Mouse (Mus musculus) olfactory bulb, adult 2 months (tissue): ENCODE data around the gene Smad6.

Experiments
- CTCF ChIP-seq: fragments of 200-500 bp; IDR thresholded peaks from 2 replicates; pipeline ENCODE4 v1.5.1; 2012; ENCODE audit warnings: low read depth, mild to moderate bottlenecking, low read length, moderate library complexity; ENCODE audit not compliant: insufficient read depth
- POLR2A ChIP-seq: fragments of 200-500 bp; IDR thresholded peaks from 2 replicates; pipeline ENCODE4 v1.6.1; 2012; ENCODE audit warnings: mild to moderate bottlenecking, low read depth, low read length, moderate library complexity; ENCODE audit not compliant: insufficient read depth

- no peak for TF ChIP-seq CTCF
- no peak for TF ChIP-seq POLR2A
Measured at GRCm38 (mm10) chr9:63919708-63920107, 102.2 kb downstream of the Smad6 start.
